Mouse (Mus musculus): Measurements from ENCODE around the gene Iqcf1. TPM values are rescaled to one million over a fixed set of nuclear protein-coding genes. Genes with fewer than 3 reads are reported as not detected.
"Not testable (repeated sequence)": the region's sequence is repeated elsewhere in the genome, so short reads cannot be mapped to it uniquely, and the experiment has no call there.

Gene Iqcf1
- total RNA-seq, 2 experiments from 2014 or later = not detected

- no peak for DNase-seq
- intact Hi-C loops (cut with DNase I) = no loop called here
Measured at GRCm38 (mm10) chr9:106481676-106482075, 18.1 kb upstream of the Iqcf1 start.

GRCm38 (mm10) chr9:106482578-106483115 is 17.1 kb upstream of the Iqcf1 start:
- intact Hi-C loops (cut with DNase I) = no loop called here
- no peak for DNase-seq

GRCm38 (mm10) chr9:106483136-106483535 is 16.6 kb upstream of the Iqcf1 start:
- DNase-seq = no peak
- intact Hi-C loops (cut with DNase I) = no loop called here

GRCm38 (mm10) chr9:106483606-106484005 is 16.2 kb upstream of the Iqcf1 start:
- intact Hi-C loops (cut with DNase I) = no loop called here
- DNase-seq = no peak

- intact Hi-C loops (cut with DNase I) = no loop called here
- no peak for DNase-seq
Measured at GRCm38 (mm10) chr9:106485076-106485475, 14.7 kb upstream of the Iqcf1 start.

GRCm38 (mm10) chr9:106487602-106488001 is 12.2 kb upstream of the Iqcf1 start:
- DNase-seq; intact Hi-C loops (cut with DNase I): not testable (repeated sequence)

- intact Hi-C loops (cut with DNase I) = no loop called here
Measured at GRCm38 (mm10) chr9:106501846-106502245, 2.1 kb downstream of the Iqcf1 start.

GRCm38 (mm10) chr9:106504246-106504645 is 4.5 kb downstream of the Iqcf1 start:
- intact Hi-C loops (cut with DNase I) = no loop called here
- DNase-seq = no peak

More at GRCm38 (mm10) chr9:106501846-106502245, 2.1 kb downstream of the Iqcf1 start:
- no peak for DNase-seq

GRCm38 (mm10) chr9:106509356-106509755 is 9.6 kb downstream of the Iqcf1 start:
- no peak for DNase-seq
- intact Hi-C loops (cut with DNase I) = no loop called here

- intact Hi-C loops (cut with DNase I) = no loop called here
- no peak for DNase-seq
Measured at GRCm38 (mm10) chr9:106512729-106513450, 13.1 kb downstream of the Iqcf1 start.

GRCm38 (mm10) chr9:106513566-106513965 is 13.8 kb downstream of the Iqcf1 start:
- intact Hi-C loops (cut with DNase I) = no loop called here
- DNase-seq = no peak

- DNase-seq = no peak
- intact Hi-C loops (cut with DNase I) = no loop called here
Measured at GRCm38 (mm10) chr9:106514273-106514672, 14.5 kb downstream of the Iqcf1 start, which contains the start of gene Iqcf5. Iqcf5 (plus strand) TSS chr9:106514573.

GRCm38 (mm10) chr9:106519433-106519832 is 19.7 kb downstream of the Iqcf1 start:
- DNase-seq = no peak
- intact Hi-C loops (cut with DNase I) = no loop called here

- no peak for DNase-seq
- intact Hi-C loops (cut with DNase I) = no loop called here
Measured at GRCm38 (mm10) chr9:106519909-106520308, 20.1 kb downstream of the Iqcf1 start.

- intact Hi-C loops (cut with DNase I) = loop anchor here (10.0 kb wide), 1 partner anchor 113 kb away; no protein-coding TSS in a partner anchor
- peak; percentile 9 for DNase-seq
Measured at GRCm38 (mm10) chr9:106531833-106532232, 32.1 kb downstream of the Iqcf1 start.

GRCm38 (mm10) chr9:106534296-106534695 is 34.5 kb downstream of the Iqcf1 start:
- DNase-seq = no peak
- intact Hi-C loops (cut with DNase I) = loop anchor here (10.0 kb wide), 1 partner anchor 111 kb away; no protein-coding TSS in a partner anchor

GRCm38 (mm10) chr9:106534975-106535374 is 35.2 kb downstream of the Iqcf1 start:
- DNase-seq = no peak
- intact Hi-C loops (cut with DNase I) = loop anchor here (10.0 kb wide), 1 partner anchor 110 kb away; no protein-coding TSS in a partner anchor

Other genes with a start within 250 kb of the Iqcf1 start
- 10 to 100 TPM; 11.0 to 11.9 TPM for gene Poc1a, start 218.9 kb upstream of the Iqcf1 start, total RNA-seq (2021)
- 10 to 100 TPM; 54.3 to 54.4 TPM for gene Dusp7, start 131.3 kb upstream of the Iqcf1 start, total RNA-seq (2021)
- 100 to 1,000 TPM; 480 to 518 TPM for gene Rpl29, start 70.5 kb upstream of the Iqcf1 start, total RNA-seq (2021)
- 10 to 100 TPM; 14.3 to 19.0 TPM for gene Acy1, start 61.6 kb upstream of the Iqcf1 start, total RNA-seq (2021)
- gene Abhd14b, start 52.5 kb upstream of the Iqcf1 start, total RNA-seq (2021) = 10 to 100 TPM; 13.3 to 13.8 TPM
- gene Abhd14a, start 52.3 kb upstream of the Iqcf1 start, total RNA-seq (2021) = 10 to 100 TPM; 70.1 to 71.4 TPM
- 100 to 1,000 TPM; 409 to 418 TPM for gene Pcbp4, start 46.7 kb upstream of the Iqcf1 start, total RNA-seq (2021)
- 1 to 10 TPM in 1 of 2 experiments, under 1 TPM in 1; 0.94 to 1.3 TPM for gene Gpr62, start 34.0 kb upstream of the Iqcf1 start, total RNA-seq (2021)
- gene Rrp9, start 24.0 kb upstream of the Iqcf1 start, total RNA-seq (2021) = 10 to 100 TPM; 46.9 to 55.2 TPM
- 1 to 10 TPM; 2.8 to 3.3 TPM for gene Parp3, start 23.0 kb upstream of the Iqcf1 start, total RNA-seq (2021)
- under 1 TPM in 1 of 2 experiments, not detected in 1; 0.78 TPM for gene Iqcf5, start 14.6 kb downstream of the Iqcf1 start, total RNA-seq (2021)
- gene Iqcf3, start 61.7 kb downstream of the Iqcf1 start, total RNA-seq (2021) = not detected
- gene Iqcf4, start 71.0 kb downstream of the Iqcf1 start, total RNA-seq (2021) = not detected
- not detected for gene Iqcf6, start 126.6 kb downstream of the Iqcf1 start, total RNA-seq (2021)
- 10 to 100 TPM; 43.6 to 48.3 TPM for gene Grm2, start 156.1 kb downstream of the Iqcf1 start, total RNA-seq (2021)
- 10 to 100 TPM; 66.4 to 69.2 TPM for gene Tex264, start 186.0 kb downstream of the Iqcf1 start, total RNA-seq (2021)